Mouse (Mus musculus): ENCODE results near the gene Etaa1. TPM values are rescaled to one million over a fixed set of nuclear protein-coding genes. Genes with fewer than 3 reads are reported as not detected.

Gene Etaa1
- total RNA-seq, 1 experiment: 20.2 TPM

DNA sequence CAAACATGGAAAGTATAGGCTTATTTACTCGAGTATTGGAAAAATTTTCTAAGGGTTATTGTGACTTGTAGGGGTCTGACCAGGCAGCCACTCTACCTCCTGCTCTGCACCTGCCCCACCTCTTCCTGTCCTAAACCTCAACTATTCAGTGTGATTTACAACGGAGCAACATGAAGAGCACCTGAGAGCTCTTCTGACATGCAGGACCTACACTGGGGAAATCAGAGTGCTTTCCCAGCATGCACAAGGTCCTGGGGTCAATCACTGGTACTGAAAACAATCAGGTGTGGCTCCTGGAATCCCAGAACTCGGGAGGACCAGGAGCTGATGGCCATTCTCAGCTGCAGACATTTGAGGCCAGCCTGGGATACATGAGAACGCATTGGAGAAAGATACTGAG is 27.6 kb upstream of the Etaa1 start:
- no peak overlapping the region for H3K4me3 ChIP-seq (ENCODE audit: insufficient read depth in 1 of 2, low read depth in 1 of 2, low read length in 2 of 2, poor library complexity in 1 of 2, severe bottlenecking in 1 of 2)
- peaks cover 7 to 8% of the 10 kb centered on the region in 2 experiments; a peak in 3 of 4 replicates for H3K4me1 ChIP-seq (ENCODE audit: control insufficient read depth in 2 of 2, insufficient read depth in 2 of 2, low read length in 2 of 2, poor library complexity in 1 of 2)
- DNase-seq (ENCODE audit: low read depth, low spot score): no peak
- H3K27ac ChIP-seq (ENCODE audit: insufficient read depth, low read depth, low read length, poor library complexity, severe bottlenecking): no peak overlapping the region
- H3K9ac ChIP-seq (ENCODE audit: insufficient read depth, low read depth, low read length, poor library complexity, severe bottlenecking): no peak overlapping the region
- no peaks in the 10 kb centered on the region for H3K9me3 ChIP-seq (ENCODE audit: control insufficient read depth, insufficient read depth, low read depth, low read length)
- TF ChIP-seq ZC3H11A (IDR thresholded peaks at IDR 0.05; ENCODE audit: borderline replicate concordance, low read depth, low read length): no peak
- TF ChIP-seq ZNF384 (IDR thresholded peaks at IDR 0.05; ENCODE audit: low read depth, low read length): no peak
- TF ChIP-seq MAFK (IDR thresholded peaks at IDR 0.05; ENCODE audit: insufficient read depth, low read depth, low read length): no peak
- in situ Hi-C loops (cut with MboI; ENCODE audit: low sequenced_read_pairs in 2 of 2, unreplicated experiment in 2 of 2): no loop called here
- H3K36me3 ChIP-seq (ENCODE audit: control insufficient read depth, insufficient read depth, low read length, poor library complexity, severe bottlenecking): no peaks in the 10 kb centered on the region; the same call in 1 of the 2 replicates

DNA sequence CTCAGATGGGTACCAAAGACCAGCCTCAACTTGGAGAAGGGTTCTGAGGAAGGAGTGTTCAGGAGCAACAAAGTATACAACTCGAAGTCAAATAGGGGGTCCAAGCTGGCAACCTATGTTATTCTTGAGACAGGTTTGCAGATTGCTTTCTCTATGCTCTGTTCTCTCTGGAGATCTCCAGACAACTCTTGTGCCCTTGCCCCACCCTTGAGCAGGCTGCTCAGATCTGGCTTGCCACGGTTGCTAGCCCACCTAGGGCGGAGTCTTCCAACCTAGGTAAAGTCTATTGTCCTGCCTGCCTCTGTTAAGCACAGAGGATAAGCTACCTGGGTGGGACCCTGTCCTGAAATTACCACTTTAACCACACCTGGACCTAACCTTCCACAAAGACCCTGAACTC is 21.9 kb upstream of the Etaa1 start:
- no peak for TF ChIP-seq HCFC1 (IDR thresholded peaks at IDR 0.05; ENCODE audit: borderline replicate concordance, insufficient read depth, low read length)
- TF ChIP-seq ZNF384 (IDR thresholded peaks at IDR 0.05; ENCODE audit: low read depth, low read length): no peak
- no peak for TF ChIP-seq CHD2 (IDR thresholded peaks at IDR 0.05; ENCODE audit: low read depth, low read length)
- Histone ChIP-seq H3K9me3 (ENCODE audit: control insufficient read depth, insufficient read depth, low read depth, low read length) (no peaks in the 10 kb centered on the region), H3K4me1 (ENCODE audit: control insufficient read depth in 2 of 2, insufficient read depth in 2 of 2, low read length in 2 of 2, poor library complexity in 1 of 2) (peaks cover 0 to 2% of the 10 kb centered on the region in 2 experiments; a peak in 1 of 4 replicates), H3K9ac (ENCODE audit: insufficient read depth, low read depth, low read length, poor library complexity, severe bottlenecking) (no peak overlapping the region), H3K4me3 (ENCODE audit: insufficient read depth in 1 of 2, low read depth in 1 of 2, low read length in 2 of 2, poor library complexity in 1 of 2, severe bottlenecking in 1 of 2) (no peak overlapping the region), H3K36me3 (ENCODE audit: control insufficient read depth, insufficient read depth, low read length, poor library complexity, severe bottlenecking) (peaks cover 7% of the 10 kb centered on the region; the same call in 1 of the 2 replicates), H3K27ac (ENCODE audit: insufficient read depth, low read depth, low read length, poor library complexity, severe bottlenecking) (peak overlapping the region; percentile 73; the same call in 1 of the 2 replicates)
- in situ Hi-C loops (cut with MboI; ENCODE audit: low sequenced_read_pairs in 2 of 2, unreplicated experiment in 2 of 2): no loop called here
- DNase-seq (ENCODE audit: low read depth, low spot score): no peak

DNA sequence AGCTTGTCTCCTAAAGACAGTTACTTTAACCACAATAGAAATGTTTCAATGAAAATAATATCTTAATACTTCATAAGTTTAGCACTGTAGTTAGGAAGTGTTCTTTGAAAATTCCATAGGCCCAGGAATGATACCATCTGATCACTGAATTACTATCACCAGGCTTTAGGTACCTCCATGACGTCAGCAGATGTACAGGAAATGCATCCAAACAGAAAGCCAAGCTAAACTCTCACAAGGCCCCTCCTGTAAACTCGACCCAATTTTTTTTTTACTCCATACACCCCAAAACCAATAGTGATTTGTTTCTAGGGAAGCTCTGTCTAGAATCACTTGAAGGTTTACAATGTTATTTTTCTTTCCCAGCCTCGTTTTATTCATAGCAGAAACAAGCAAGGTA is 884 bp downstream of the Etaa1 start:
- Histone ChIP-seq H3K36me3 (ENCODE audit: control insufficient read depth, insufficient read depth, low read length, poor library complexity, severe bottlenecking) (peaks cover 9% of the 10 kb centered on the region), H3K9ac (ENCODE audit: insufficient read depth, low read depth, low read length, poor library complexity, severe bottlenecking) (peak overlapping the region; percentile 87; the same call in 1 of the 2 replicates), H3K27ac (ENCODE audit: insufficient read depth, low read depth, low read length, poor library complexity, severe bottlenecking) (peak overlapping the region; percentile 46; the same call in 1 of the 2 replicates), H3K4me1 (ENCODE audit: control insufficient read depth in 2 of 2, insufficient read depth in 2 of 2, low read length in 2 of 2, poor library complexity in 1 of 2) (peaks cover 0 to 6% of the 10 kb centered on the region in 2 experiments; a peak in 1 of 4 replicates), H3K9me3 (ENCODE audit: control insufficient read depth, insufficient read depth, low read depth, low read length) (no peaks in the 10 kb centered on the region), H3K4me3 (ENCODE audit: insufficient read depth in 1 of 2, low read depth in 1 of 2, low read length in 2 of 2, poor library complexity in 1 of 2, severe bottlenecking in 1 of 2) (peak overlapping the region; percentile 76 to 100)
- in situ Hi-C loops (cut with MboI; ENCODE audit: low sequenced_read_pairs in 2 of 2, unreplicated experiment in 2 of 2): no loop called here
- DNase-seq (ENCODE audit: low read depth, low spot score): no peak
- no peak for TF ChIP-seq ZC3H11A (IDR thresholded peaks at IDR 0.05; ENCODE audit: borderline replicate concordance, low read depth, low read length)
- TF ChIP-seq MAFK (IDR thresholded peaks at IDR 0.05; ENCODE audit: insufficient read depth, low read depth, low read length): no peak
- TF ChIP-seq CHD2 (IDR thresholded peaks at IDR 0.05; ENCODE audit: low read depth, low read length): no peak
- no peak for TF ChIP-seq ZNF384 (IDR thresholded peaks at IDR 0.05; ENCODE audit: low read depth, low read length)
- no peak for TF ChIP-seq HCFC1 (IDR thresholded peaks at IDR 0.05; ENCODE audit: borderline replicate concordance, insufficient read depth, low read length)

DNA sequence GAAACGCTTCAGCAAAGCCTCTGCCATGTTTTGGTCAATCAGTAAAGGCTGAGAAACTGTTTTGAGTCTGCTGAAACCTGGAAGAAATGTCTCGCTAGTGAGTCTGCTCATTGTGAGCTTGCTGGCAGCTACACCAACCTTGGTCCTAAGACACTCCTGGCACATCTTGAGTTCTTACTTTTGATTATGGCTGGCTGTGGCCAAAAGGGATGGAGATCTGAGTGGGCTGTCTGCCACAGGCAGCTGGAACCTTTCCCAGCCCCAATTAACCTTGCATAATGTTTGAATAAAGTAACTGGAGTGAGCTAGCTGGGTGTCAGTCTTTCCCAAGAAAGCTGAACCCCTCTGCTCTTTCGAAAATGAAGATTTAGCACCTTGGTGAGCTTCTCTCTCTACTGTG is 2.3 kb downstream of the Etaa1 start:
- TF ChIP-seq ZC3H11A (IDR thresholded peaks at IDR 0.05; ENCODE audit: borderline replicate concordance, low read depth, low read length) (no peak), ZNF384 (IDR thresholded peaks at IDR 0.05; ENCODE audit: low read depth, low read length) (no peak), MAFK (IDR thresholded peaks at IDR 0.05; ENCODE audit: insufficient read depth, low read depth, low read length) (no peak), CHD2 (IDR thresholded peaks at IDR 0.05; ENCODE audit: low read depth, low read length) (no peak), HCFC1 (IDR thresholded peaks at IDR 0.05; ENCODE audit: borderline replicate concordance, insufficient read depth, low read length) (no peak)
- in situ Hi-C loops (cut with MboI; ENCODE audit: low sequenced_read_pairs in 2 of 2, unreplicated experiment in 2 of 2): no loop called here
- H3K4me1 ChIP-seq (ENCODE audit: control insufficient read depth in 2 of 2, insufficient read depth in 2 of 2, low read length in 2 of 2, poor library complexity in 1 of 2): peaks cover 0 to 6% of the 10 kb centered on the region in 2 experiments; a peak in 1 of 4 replicates
- H3K9ac ChIP-seq (ENCODE audit: insufficient read depth, low read depth, low read length, poor library complexity, severe bottlenecking): no peak overlapping the region
- no peak for DNase-seq (ENCODE audit: low read depth, low spot score)
- no peak overlapping the region for H3K4me3 ChIP-seq (ENCODE audit: insufficient read depth in 1 of 2, low read depth in 1 of 2, low read length in 2 of 2, poor library complexity in 1 of 2, severe bottlenecking in 1 of 2)
- H3K27ac ChIP-seq (ENCODE audit: insufficient read depth, low read depth, low read length, poor library complexity, severe bottlenecking): no peak overlapping the region
- peaks cover 12% of the 10 kb centered on the region for H3K36me3 ChIP-seq (ENCODE audit: control insufficient read depth, insufficient read depth, low read length, poor library complexity, severe bottlenecking)
- no peaks in the 10 kb centered on the region for H3K9me3 ChIP-seq (ENCODE audit: control insufficient read depth, insufficient read depth, low read depth, low read length)

DNA sequence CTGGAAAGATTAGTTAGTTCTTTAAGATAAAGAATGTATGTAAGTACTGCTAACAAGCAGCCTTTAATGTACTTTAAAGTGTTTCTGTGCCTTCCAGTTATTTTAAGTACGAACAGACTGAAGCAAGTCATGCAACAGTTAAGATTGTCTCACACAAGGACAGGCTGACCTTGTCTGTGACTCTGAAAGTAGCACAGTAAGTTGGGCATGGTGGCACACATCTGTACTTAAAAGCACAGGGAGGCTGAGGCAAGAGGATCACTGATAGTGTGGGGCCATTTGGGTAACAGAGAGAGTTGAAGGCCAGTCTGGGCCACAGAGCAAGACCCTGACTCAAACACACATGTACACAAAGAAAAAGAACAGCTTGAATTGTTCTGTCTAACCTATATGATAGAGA is 14.5 kb downstream of the Etaa1 start:
- no peak for DNase-seq (ENCODE audit: low read depth, low spot score)
- peaks cover 9% of the 10 kb centered on the region for H3K36me3 ChIP-seq (ENCODE audit: control insufficient read depth, insufficient read depth, low read length, poor library complexity, severe bottlenecking)
- TF ChIP-seq CHD2 (IDR thresholded peaks at IDR 0.05; ENCODE audit: low read depth, low read length) (no peak), HCFC1 (IDR thresholded peaks at IDR 0.05; ENCODE audit: borderline replicate concordance, insufficient read depth, low read length) (no peak), ZNF384 (IDR thresholded peaks at IDR 0.05; ENCODE audit: low read depth, low read length) (no peak), ZC3H11A (IDR thresholded peaks at IDR 0.05; ENCODE audit: borderline replicate concordance, low read depth, low read length) (no peak), MAFK (IDR thresholded peaks at IDR 0.05; ENCODE audit: insufficient read depth, low read depth, low read length) (no peak)
- in situ Hi-C loops (cut with MboI; ENCODE audit: low sequenced_read_pairs in 2 of 2, unreplicated experiment in 2 of 2): no loop called here
- H3K9me3 ChIP-seq (ENCODE audit: control insufficient read depth, insufficient read depth, low read depth, low read length): peaks cover 14% of the 10 kb centered on the region
- no peak overlapping the region for H3K9ac ChIP-seq (ENCODE audit: insufficient read depth, low read depth, low read length, poor library complexity, severe bottlenecking)
- H3K27ac ChIP-seq (ENCODE audit: insufficient read depth, low read depth, low read length, poor library complexity, severe bottlenecking): no peak overlapping the region
- no peak overlapping the region for H3K4me3 ChIP-seq (ENCODE audit: insufficient read depth in 1 of 2, low read depth in 1 of 2, low read length in 2 of 2, poor library complexity in 1 of 2, severe bottlenecking in 1 of 2)
- no peaks in the 10 kb centered on the region for H3K4me1 ChIP-seq (ENCODE audit: control insufficient read depth in 2 of 2, insufficient read depth in 2 of 2, low read length in 2 of 2, poor library complexity in 1 of 2)

Measured in ES-E14 (cell line).